Mouse (Mus musculus): ENCODE data around the gene Aanat.

Aanat gene

GRCm38 (mm10) chr11:116574982-116575381 is 11.2 kb upstream of the Aanat start:
- no peak for DNase-seq (ENCODE audit: inconsistent ontology term)

GRCm38 (mm10) chr11:116575396-116575795 is 10.8 kb upstream of the Aanat start:
- no peak for DNase-seq (ENCODE audit: inconsistent ontology term)

DNA sequence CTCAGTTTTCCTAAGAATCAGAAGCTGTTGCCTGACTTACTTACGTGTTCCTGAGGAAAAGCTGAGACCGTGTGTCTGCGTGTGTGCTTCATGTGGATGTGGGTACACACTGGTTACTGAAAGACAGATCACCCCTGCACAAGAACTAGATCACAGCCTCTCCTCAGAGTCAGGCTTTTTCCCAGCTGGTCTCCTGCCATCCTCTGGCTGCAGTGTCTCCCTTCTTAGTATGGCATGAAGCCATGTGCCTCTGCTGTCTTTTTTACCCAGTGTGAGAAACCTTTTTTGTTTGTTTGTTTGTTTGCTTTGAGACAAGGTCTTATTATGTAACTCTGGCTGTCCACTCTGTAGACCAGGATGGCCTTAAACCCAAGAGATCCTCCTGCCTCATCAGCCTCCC is 7.0 kb upstream of the Aanat start:
- DNase-seq (ENCODE audit: inconsistent ontology term) = no peak

GRCm38 (mm10) chr11:116580031-116580652 is 6.1 kb upstream of the Aanat start:
- no peak for DNase-seq (ENCODE audit: inconsistent ontology term)

DNA sequence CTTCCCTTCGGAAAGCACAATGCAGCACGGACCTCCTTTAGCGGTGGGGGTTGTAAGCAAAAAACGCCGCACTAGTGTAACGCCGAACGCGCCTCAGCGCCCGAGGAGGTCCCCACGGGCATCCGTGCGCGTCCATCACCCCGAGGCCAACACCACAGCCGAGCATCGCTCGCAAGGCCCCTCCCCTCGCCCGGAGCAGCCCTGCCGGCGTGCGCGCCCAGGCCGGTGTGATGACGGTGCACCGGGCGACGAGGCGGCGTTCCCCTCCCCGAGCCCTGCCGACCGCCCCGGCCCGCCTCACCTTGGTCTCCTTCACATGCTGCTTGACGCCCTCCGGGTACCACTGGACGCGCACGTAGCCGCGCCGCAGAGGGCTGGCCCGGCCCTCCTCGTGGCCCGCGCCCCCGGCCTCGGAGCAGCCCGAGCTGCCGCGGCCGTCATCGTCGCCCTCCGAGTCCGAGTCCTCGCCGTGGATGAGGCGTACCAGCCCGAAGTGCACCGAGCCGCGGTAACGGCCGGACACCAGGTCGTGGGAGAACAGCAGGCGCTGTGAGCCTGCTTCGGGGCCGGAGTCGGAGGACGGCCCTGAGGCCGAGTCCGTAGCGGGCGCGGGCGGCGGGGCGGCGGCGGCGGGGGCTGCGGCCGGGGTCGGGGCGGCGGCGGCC is 5.4 kb upstream of the Aanat start:
- peak; percentile 69 for DNase-seq (ENCODE audit: inconsistent ontology term)

GRCm38 (mm10) chr11:116581376-116581814 is 4.8 kb upstream of the Aanat start, which contains the start of gene Ube2o:
TSS of gene Ube2o (minus strand) at chr11:116581447.
- peak; percentile 90 for DNase-seq (ENCODE audit: inconsistent ontology term)

- no peak for DNase-seq (ENCODE audit: inconsistent ontology term)
These were observed 550 bp upstream of the Aanat start for GRCm38 (mm10) chr11:116585682-116586081.

DNA sequence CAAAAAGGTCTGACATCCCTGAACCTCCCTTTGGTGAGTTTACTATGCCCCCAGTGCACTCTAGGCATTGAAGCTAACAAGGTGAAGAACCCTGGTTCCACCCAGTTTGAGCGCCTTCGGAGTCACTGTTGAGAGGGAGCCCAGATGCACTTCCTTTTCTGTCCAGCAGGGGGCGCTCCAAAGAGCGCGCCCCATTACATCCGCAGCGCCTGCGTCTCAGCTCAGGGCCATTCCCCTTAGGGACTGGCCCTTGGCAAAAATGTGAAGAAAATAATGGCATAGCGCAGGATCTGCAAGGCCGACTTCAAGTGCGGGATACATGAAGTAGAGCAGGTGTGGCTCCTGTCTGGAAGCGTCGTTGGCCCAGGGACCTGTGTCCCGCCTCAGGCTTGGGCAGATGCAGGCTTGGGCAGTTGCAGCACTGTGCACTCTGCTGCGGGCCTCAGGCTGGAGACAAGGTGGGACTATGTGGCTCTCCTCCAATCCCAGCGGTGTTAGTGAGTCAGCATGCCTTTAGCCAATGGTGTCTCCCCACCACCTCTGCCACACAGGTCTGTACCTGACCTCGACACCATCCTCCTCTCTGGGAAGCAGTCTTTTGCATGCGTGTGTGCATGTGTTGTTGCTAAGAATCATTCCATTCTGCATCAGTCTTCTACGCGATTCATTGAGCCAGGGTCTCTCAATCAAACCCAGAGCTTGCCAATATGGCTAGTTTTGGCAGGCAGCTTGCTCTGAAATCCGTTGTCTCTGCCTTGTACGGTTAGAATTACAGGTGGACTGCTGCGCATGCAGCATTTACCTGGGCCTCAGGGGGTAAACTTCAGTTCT is 784 bp downstream of the Aanat start:
- DNase-seq (ENCODE audit: inconsistent ontology term) = no peak

GRCm38 (mm10) chr11:116589020-116589531 is 2.8 kb downstream of the Aanat start:
- no peak for DNase-seq (ENCODE audit: inconsistent ontology term)

GRCm38 (mm10) chr11:116589574-116589973 is 3.3 kb downstream of the Aanat start:
- no peak for DNase-seq (ENCODE audit: inconsistent ontology term)

GRCm38 (mm10) chr11:116591621-116592020 is 5.4 kb downstream of the Aanat start:
- no peak for DNase-seq (ENCODE audit: inconsistent ontology term)

- DNase-seq (ENCODE audit: inconsistent ontology term) = peak; percentile 94
These were observed 6.2 kb downstream of the Aanat start for GRCm38 (mm10) chr11:116592428-116592827.

DNA sequence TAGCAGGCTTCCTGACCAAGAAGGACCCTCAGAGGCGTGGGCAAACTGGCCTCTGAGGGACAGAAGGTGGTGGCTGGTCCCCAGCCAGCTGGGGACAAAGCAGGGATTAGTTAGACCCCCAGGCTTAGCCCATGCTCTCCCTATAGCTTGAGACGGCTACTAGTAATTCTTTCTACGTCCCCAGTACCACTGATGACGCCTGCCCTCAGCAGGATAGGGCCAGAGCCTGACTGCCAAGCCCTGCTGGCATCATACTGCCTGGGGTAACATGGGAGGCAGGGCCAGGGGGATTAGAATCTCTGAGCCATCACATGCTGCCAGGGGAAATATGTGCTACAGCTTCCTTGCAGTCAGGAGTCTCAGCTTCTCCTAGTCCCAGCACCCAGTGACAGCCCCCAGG is 7.1 kb downstream of the Aanat start:
- no peak for DNase-seq (ENCODE audit: inconsistent ontology term)

- DNase-seq (ENCODE audit: inconsistent ontology term) = no peak
These were observed 10.5 kb downstream of the Aanat start for GRCm38 (mm10) chr11:116596766-116597165.

GRCm38 (mm10) chr11:116598193-116598592 is 12.0 kb downstream of the Aanat start:
- no peak for DNase-seq (ENCODE audit: inconsistent ontology term)

GRCm38 (mm10) chr11:116599230-116599629 is 13.0 kb downstream of the Aanat start:
- DNase-seq (ENCODE audit: inconsistent ontology term) = no peak

GRCm38 (mm10) chr11:116601166-116601565 is 14.9 kb downstream of the Aanat start:
- no peak for DNase-seq (ENCODE audit: inconsistent ontology term)

GRCm38 (mm10) chr11:116602043-116602442 is 15.8 kb downstream of the Aanat start:
- no peak for DNase-seq (ENCODE audit: inconsistent ontology term)

DNA sequence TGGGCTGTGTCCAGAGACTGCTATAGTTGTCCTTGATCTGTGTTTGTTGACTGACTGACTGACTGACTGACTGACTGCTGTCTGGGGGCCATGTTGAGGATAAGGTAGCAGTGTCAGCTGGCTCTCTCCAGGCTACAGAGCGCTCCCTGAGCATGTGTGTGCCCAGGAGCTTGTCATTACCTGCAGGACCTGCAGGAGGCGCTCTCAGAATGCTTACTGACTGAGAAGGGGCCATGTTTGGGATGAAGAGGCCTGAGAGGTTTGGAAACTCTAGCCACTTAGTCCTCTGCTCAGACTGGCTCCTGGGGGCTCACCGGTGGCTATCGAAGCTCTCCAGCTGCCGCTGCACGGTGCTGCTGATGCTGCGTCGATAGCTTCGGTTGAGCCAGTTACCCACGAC is 17.1 kb downstream of the Aanat start:
- no peak for DNase-seq (ENCODE audit: inconsistent ontology term)

DNA sequence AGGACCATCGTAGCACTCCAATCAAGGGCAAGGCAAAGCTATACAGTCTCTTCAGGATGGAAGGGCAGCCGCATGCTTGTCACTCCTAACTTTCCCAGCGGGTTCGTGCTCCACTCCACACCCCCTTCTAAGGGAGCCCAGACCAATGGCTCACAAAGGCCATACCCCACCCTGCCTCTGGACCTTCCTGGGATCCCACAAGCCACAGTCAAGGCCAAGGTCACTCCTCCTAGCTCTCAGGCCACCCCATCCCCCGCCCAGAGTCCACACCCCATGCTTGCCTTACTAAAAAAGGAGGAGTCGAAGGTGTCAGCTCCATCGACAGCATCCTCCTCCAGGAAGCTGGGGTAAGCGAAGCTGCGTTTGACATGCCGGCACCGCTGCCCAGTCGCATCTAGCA is 17.9 kb downstream of the Aanat start:
- DNase-seq (ENCODE audit: inconsistent ontology term) = no peak

DNA sequence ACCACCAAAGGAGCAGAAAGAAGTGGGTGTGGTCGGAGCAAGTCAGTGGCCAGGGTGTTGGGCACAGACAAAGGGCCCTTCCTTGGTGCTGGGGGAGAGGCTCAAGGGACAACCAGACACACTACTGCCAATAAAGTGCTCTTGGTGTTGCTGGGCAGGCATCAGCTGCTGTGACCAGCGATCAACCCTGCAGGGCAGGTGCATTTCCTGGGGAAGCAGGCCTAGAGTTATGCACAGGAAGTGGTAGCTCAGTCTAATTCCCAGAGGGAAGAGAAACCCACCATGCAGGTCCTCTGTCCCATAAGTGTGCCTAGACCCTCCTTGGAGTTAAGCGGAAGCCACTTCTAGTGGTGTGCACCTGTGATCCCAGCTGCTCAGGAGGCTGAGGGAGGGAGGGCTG is 21.5 kb downstream of the Aanat start:
- no peak for DNase-seq (ENCODE audit: inconsistent ontology term)

DNA sequence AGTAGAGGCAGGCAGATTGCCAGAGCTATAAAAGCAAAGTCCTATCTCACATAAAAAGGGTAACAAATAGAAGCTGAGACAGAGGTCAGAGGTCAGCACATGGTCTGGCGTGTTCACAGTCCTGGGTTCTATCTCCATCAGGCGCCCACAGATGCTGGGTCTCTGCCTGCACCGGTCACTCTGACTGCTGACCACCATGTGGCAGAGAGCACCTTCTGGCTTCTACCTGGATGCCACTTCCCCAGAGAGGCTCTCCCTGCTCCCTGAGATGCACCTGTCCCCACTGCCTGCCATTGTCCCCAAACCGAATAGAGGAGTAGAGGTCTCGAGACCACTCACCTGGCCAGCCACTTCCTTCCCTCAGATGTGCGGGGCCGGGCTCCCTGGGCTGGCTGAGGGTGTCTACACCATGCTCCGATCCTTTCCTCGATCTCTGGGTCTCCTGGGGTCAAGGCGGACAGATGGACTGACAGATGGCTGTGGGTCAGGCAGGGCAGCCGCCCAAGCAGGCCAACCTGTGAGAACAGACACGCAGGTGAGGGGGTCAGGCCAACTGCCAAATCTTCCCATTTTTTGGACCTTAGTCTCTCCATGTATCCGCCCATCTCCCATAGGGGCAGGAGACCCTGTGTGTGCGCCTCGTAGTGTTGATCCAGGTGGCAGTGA is 23.9 kb downstream of the Aanat start:
- no peak for DNase-seq (ENCODE audit: inconsistent ontology term)

Measured in Muller cell, postnatal 12 days (primary cell).